Mouse (Mus musculus) cerebral cortex, adult 2 months (tissue): ENCODE data around the gene Spaar.

Experiments used
- WGBS: fragments of 180-500 bp; shearing (Covaris S2); methylation state at CpG from one replicate; pipeline ENCODE4 v1.1.7; 2018; 5-methylcytosine and 5-hydroxymethylcytosine counted together

The Spaar gene

GRCm38 (mm10) chr4:43798936-43799335 lies 69.1 kb downstream of the Spaar start:
- WGBS, result 72% methylated on average over 7 of the region's 7 CpGs
